Mouse (Mus musculus): Measurements from ENCODE around the gene Ptgs1. TPM values are rescaled to one million over a fixed set of nuclear protein-coding genes. Genes with fewer than 3 reads are reported as not detected.
"Not testable (repeated sequence)": the region's sequence is repeated elsewhere in the genome, so short reads cannot be mapped to it uniquely, and the experiment has no call there.

Ptgs1 gene
- 1 to 10 TPM; 4.2 to 5.5 TPM for total RNA-seq (2021)
- long read RNA-seq, experiment 1, partial matches to known transcripts: 1 of 1 reads
- long read RNA-seq, experiment 1, other reads (novel, unspliced or antisense): 0 of 1 reads
- long read RNA-seq, experiment 2, partial matches to known transcripts: 1 of 4 reads
- long read RNA-seq, experiment 2, other reads (novel, unspliced or antisense): 0 of 4 reads

- DNase-seq: peak; percentile 62
These were observed at the start of gene Ptgs1 for GRCm38 (mm10) chr2:36230366-36230765. Gene Ptgs1 (plus strand): TSS chr2:36230426.

DNA sequence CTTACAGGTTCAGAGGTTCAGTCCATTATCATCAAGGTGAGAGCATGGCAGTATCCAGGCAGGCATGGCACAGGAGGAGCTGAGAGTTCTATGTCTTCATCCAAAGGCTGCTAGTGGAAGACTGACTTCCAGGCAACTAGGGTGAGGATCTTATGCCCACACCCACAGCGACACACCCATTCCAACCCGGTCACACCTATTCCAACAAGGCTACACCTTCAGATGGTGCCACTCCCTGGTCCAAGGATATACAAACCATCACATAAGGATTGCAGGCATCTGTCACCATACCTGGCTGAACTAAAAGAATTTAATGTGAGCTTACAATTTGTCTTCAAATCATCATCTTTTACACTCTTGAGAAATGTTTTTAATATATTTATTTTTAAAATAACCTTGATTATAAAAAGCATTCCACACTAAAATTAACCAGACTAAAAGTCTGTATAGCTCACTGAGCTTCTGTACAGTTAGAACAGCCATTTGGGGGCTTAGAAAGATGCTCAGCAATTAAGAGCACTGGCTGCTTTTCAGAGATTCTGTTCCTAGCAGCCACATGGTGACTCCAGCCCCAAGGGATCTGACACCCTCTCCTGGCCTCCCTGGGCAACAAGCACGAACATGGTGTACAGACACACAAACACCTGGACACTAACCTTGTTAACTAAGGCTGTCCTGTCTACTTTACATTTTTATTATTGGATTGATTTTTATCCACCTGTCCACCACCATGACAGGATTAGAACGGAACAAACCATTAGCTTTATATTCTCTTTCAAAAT, 48.4 kb upstream of the Ptgs1 start:
- DNase-seq: not testable (repeated sequence)

DNA sequence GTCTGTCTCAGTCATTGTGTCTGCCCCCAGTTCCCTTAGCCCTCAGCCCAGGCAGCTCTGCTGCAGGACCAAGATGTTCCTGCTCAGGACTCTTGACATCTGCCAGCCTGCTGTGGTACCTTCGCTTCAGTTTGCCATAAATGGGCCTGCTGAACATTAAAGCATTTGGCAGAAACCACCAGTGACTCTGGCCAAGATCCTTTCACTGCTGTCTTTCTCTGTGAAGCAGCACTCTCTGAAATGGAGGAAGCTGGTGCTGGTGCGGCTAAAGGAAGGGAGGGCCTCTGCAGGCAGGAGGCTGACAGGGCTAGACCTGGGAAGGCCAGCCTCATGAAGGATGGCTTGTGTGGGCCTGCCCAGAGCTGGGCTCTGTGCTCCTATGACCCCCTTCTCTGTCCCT, 46.9 kb upstream of the Ptgs1 start:
- no peak for DNase-seq

DNA sequence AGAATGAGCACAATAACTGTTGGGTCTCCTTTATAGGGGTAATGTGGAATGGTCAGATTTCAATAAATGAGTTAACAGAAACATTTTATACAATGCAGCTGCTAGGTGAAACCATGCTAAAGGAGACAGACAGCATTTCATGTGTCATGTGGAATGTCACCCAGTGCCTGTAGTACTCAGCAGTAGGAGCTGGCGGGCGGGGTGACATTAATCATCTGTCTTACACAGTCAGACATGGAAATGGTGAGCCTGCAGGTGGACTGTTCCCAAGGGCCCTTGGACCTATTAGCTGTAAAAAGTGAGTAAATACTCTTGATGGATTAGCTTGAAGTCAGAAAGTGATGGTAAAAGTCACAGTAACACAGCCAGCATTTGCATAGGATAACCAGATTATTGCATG, 46.0 kb upstream of the Ptgs1 start:
- no peak for DNase-seq

DNA sequence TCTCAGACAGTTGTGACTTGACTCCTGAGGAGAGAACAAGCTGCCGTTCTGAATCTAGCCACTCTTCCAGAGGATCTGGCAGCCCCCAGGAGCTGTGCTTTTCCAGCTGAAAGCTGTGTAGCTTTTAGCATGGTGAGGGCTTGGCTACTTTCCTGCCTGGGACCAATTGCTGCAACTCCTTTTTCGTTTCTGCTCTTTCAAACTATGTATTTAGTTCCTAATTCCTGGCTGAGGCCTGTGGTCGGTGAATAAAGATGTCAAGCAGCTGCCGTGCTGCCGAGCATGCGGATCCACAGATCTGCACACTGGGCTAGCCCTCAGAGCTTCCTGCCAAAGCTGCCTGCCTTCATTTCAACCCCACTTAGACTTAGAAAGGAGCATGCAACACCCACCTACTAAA, 45.4 kb upstream of the Ptgs1 start:
- DNase-seq: no peak

DNA sequence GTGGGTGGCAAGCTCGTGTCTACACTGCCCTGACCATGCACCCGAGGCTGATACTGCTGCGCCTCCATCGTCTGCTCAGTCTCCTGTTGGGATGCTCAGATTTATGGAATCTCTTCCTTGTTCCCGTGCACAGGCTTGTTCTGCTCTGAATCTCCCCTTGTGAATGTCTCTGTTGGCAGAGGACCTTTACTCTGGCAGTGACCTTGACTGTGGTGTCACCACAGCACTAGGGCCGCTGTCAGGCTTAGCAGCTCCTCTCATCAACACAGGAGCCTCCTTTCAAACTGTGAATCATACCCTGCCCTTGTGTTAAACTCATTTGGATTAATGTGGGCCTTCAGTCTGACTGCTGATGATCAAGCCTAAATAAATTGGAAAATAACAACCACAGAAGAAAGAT, 41.0 kb upstream of the Ptgs1 start:
- not testable (repeated sequence) for DNase-seq

DNA sequence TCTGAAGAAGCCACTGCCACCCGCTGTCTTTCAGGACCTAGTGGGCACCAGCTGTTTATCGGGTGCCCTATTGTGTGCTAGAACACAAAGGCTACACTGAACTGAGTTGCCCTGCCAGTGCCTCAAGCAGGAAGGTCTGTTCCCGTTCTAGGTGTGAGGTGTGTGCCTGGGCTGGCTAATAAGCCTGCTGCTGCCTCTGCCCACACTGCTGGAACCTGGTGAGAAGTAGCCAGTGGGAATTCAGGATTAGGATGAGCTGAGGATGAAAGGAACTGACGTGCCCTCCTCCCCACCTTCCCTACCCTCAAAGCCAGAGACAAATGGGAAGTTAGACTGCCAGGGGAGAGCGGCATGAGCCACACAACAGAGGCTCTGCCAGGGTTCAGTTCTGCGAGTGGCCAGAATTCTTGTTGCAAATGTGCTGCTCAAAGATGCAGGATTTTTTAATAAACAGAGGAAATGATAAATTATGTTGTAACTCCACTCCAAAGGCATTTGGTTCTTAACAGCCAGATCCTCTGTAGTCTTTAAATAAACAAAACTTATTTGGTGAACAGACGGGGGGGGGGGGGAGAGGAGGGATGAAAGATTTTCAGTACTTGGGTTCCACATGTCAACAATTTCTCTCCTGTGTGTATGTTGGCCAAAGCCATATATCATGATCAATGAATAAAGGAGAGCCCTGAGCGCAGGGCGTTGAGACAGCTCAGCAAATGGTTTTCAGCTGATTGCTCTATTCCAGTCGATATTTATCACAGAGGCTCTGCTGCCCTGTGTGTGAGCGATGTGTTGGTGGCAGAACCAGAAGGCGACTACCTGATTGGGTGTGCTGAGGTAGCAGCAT, 38.9 kb upstream of the Ptgs1 start:
- no peak for DNase-seq

DNA sequence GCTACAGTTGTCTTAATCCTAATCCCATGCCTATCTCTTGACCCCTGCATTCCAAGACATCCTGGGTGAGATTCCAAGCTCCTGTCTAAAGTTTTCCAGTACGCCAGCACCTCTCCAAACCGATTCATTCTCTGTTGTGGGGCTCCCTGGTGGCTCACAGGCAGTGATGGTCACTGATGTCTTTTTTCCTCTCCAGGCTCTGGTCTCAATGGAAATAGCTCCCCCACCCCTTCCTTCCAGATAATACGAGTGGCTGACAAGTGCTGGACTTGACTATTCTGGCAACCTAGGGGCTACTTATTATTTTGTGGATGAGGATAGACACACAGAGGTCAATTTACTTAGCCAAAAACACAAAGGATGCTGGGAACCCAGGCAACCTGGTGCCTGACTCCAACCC, 33.2 kb upstream of the Ptgs1 start:
- no peak for DNase-seq

DNA sequence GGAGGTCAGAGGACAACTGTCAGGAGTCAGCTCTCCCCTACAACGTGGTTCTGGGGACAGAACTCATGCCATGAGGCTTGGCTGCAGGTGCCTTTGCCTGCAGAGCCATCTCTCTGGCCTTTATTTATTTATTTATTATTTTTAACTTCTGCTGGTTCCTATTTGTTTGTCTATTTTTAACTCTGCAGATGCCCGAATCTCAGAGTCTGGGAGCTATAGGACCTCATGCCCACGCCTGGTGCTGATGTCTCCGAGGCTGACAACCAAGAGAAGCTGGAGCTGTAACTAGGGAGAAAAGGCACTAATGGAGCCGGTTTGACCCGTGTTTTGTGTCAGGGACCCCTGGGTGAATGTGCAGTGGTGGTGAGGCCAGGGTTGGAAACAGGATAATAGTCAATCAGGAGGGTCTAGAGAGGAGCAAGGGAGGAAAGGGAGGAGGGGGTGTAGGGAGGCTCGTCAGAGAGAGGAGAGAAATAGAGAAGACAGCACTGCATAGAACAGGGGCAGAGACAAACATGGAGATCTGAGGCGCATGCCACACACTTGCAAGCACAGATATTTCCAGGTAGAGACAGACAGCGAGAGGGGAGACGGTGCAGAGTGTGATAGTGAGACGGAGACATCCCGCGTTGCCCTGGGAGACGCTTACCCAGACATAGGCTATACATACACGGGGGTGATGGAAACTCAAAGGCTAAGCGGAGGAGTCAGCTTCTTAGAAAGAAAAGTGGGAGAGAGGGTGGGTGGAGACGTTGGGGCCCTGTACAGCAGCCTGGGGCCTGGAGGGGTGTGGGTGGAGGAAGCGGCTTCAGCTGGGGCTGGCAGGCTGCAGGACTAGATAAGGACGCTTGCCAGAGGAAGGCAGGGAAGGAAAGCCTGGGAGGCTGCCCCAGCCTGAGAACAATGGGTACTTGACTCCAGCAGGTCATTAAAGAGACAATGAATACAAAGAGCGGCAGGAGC, 32.0 kb upstream of the Ptgs1 start:
- DNase-seq: peak; percentile 35

GRCm38 (mm10) chr2:36198882-36199262, 31.4 kb upstream of the Ptgs1 start:
- no peak for DNase-seq

DNA sequence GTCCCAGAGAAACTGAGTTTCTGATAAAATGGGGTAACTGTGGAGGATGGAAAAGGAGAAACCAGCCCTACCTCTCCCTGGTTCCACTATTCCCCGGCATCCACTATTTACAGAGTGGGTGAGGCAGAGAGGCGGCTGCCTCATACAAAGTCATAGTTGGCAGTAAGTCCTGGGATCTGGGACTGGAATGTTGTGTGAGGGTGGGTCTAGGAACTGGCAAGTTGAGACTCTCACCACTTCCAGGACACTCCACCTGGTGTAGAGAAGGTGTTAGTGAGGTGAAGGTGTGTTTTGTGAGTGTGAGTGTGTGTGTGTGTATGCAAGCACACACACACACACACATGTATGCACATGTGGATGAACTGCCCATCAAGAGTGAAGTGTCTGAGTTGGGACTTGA, 29.4 kb upstream of the Ptgs1 start:
- DNase-seq: no peak

- DNase-seq: no peak
These were observed 28.2 kb upstream of the Ptgs1 start for GRCm38 (mm10) chr2:36201756-36202610.

DNA sequence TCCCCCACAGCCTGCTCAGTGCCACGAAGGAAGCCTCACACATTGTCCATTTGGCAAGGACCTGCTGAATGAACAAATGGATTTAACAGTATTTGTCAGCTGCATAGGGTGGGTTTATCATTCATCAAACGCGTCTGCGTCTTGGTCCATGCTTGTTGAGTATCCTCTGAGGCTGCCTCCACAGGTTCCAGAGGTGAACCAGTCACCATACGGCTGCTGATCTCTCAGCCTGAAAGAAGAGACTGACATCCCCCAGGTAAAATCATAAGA, 27.7 kb upstream of the Ptgs1 start:
- no peak for DNase-seq

DNA sequence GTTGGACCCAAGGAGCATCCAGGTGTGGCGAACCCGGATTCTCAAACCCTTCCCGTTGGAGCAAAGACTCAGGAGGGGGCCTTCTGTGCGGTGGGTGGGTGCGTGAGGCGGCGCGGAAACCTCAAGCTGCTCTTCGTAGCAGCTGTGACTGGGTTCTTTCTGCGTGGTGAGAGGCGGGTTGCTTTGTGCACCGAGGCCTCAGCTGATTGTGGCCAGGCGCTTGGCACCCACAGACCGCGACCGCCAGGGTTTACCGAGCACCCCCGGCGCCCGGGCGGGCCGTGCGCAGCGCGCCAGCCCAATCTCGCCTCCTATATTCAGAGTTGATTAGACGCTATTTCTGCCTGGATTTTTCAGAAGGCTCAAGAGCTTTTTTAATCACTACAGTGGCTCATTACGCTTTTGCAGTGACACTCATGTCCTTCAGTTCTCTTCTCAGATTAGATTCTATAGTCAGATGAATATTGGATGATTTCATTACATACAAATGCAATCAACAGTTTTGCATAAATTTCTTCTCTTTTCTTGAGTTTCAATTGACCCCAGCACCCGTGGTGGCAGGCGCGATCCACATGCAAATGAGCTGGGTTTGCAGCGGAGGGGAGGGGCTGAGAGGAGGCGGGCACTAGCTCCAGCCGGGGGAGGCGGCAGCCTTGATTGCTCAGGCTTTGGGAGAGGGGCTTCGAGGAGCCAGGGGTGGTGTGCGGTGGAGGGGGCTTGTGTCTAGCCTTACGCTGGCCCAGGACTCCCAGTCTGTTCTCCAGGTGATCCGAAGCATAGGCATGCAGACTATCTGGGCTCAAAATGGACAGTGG, 27.0 kb upstream of the Ptgs1 start:
- DNase-seq: peak; percentile 16

DNA sequence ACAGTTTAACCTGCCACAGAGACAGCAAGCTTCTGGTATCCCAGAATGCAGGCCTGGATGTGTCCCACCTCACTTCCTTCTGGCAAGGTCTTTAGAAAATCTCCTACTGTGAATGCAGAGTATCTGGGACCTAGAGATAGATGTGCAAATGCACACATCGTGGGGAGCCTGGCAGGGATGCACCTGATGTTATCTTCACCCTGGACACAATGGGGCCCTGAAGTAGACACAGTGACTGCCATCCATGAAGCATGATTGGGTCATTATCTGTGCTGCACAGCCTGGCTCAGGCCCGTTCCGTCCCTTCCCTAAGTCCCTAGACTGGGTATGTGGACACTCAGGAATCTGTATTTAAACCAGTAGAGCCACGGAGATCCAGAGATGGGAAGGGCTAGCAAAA, 25.6 kb upstream of the Ptgs1 start:
- DNase-seq: no peak

DNA sequence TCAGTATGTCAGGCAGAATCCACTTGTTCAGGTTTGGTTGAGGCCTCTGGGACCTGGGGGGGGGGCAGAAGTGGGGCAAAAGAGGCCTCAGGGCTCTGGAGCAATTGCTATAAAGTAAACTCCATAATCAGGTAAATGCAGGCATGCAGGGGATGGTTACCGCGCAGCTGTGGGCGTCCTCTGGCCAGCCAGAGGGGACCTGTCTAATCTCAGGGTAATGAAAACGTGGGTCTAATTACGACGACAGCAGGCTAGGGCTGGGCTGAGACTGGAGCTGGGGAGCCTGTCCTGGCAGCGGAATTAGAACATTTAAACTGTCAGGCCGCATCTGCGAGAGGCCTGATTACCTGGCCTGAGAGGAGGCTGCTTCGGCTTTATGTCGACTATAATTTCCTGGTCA, 23.2 kb upstream of the Ptgs1 start:
- no peak for DNase-seq

DNA sequence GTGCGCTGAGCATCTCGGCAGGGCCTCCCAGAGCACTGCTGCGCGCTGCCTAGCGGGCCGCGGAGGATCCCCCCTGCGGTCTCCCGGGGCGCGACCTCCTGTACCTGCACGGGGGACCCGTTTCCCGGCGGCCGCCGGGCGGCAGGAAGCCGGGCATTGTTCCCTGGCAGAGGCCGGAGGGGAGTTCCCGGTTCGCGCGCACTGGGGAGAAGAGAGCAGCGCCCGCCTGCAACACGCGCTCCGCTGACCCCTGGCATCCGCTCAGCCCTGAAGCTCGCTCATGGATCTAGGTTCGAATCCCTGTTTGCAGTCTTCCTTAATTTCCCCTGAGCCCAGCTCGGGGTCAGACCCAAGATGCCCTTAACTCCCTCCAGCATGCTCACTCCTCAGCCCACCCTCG, 19.4 kb upstream of the Ptgs1 start:
- DNase-seq: peak; percentile 23

- DNase-seq: no peak
These were observed 18.4 kb upstream of the Ptgs1 start for GRCm38 (mm10) chr2:36211785-36212184.

DNA sequence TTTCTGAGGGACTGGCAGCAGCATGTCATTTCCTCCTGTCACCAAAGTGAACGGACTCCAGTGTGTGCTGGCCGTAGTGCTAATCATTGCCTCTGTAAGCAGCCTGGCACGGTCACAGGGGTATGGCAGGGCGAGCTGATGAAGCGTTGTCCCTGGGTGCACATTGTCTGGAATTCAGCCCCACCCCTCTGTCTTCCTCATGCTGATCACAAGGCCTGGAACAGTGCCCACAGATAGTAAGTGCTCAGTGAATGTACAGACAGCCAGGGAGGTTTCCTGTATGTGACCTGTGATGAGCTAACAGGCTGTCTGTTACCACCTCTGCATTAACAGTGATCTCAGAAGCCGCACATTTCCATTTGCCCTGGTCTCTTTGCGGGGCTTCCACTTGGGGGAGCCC, 17.1 kb upstream of the Ptgs1 start:
- DNase-seq: no peak

DNA sequence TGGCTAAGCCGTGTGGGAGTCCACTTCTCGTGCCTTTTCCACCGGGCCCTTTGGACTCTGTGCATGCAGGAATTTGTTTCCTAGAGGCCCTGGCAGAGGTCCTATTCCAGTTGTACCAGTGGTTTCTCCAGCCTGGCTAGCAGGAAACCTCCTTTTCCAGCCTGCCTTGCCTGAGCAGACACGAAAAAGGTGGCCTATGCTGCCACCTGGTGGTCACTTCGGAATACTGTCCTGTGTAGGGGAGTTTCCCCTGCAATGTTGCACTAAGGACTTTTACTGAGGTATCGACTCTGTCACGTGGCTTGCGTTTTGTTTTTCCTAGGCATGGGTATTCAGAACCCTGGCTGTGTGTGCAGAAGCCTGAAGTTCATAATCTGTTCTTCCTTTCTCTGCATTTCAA, 16.2 kb upstream of the Ptgs1 start:
- DNase-seq: peak; percentile 66

All from gastrocnemius, postnatal 25 days (tissue).